Mouse (Mus musculus) liver, embryonic 11.5 days (tissue): ENCODE data around the gene Tex33. TPM values are rescaled to one million over a fixed set of nuclear protein-coding genes. Genes with fewer than 3 reads are reported as not detected.
"Not testable (repeated sequence)": the region's sequence is repeated elsewhere in the genome, so short reads cannot be mapped to it uniquely, and the experiment has no call there.

ENCODE experiments used
- ATAC-seq: fragments of 200-750 bp; cut with Nextera tagmentation; replicated peaks from 2 replicates; pipeline ENCODE4 v1.8.0; 2017; ENCODE audit warnings: moderate number of reproducible peaks, mild to moderate bottlenecking, moderate TSS enrichment, moderate library complexity; ENCODE audit not compliant: low FRiP score
- DNase-seq: peaks from one replicate; pipeline ENCODE4 v3.0.0-alpha.2; 2017; ENCODE audit warnings: low spot score
- H3K27ac ChIP-seq: fragments of 300-500 bp; sonication (generic); 2 replicates; pipeline ENCODE4 v1.5.1; 2014; ENCODE audit warnings: mild to moderate bottlenecking, low read depth, low read length, control low read depth
- H3K27me3 ChIP-seq: fragments of 300-500 bp; sonication (generic); replicated peaks from 2 replicates; pipeline ENCODE4 v1.6.1; 2014; ENCODE audit warnings: low read length, mixed read lengths; ENCODE audit not compliant: control insufficient read depth, insufficient read depth
- H3K36me3 ChIP-seq: fragments of 300-500 bp; sonication (generic); 2 replicates; pipeline ENCODE4 v1.6.1; 2014; ENCODE audit warnings: mild to moderate bottlenecking, low read length, moderate library complexity, mixed read lengths; ENCODE audit not compliant: control insufficient read depth, insufficient read depth
- H3K4me1 ChIP-seq: fragments of 300-500 bp; sonication (generic); replicated peaks from 2 replicates; pipeline ENCODE4 v1.6.1; 2014; ENCODE audit warnings: low read length, mixed read lengths; ENCODE audit not compliant: control insufficient read depth, insufficient read depth
- H3K4me2 ChIP-seq: fragments of 300-500 bp; sonication (generic); 2 replicates; pipeline ENCODE4 v1.6.1; 2014; ENCODE audit warnings: mild to moderate bottlenecking, control low read depth, moderate library complexity
- H3K4me3 ChIP-seq: fragments of 300-500 bp; sonication (generic); 2 replicates; pipeline ENCODE4 v1.5.1; 2014; ENCODE audit warnings: low read depth, low read length, control low read depth
- H3K9ac ChIP-seq: fragments of 300-500 bp; sonication (generic); 2 replicates; pipeline ENCODE4 v1.6.1; 2014; ENCODE audit warnings: low read depth, low read length, control low read depth
- H3K9me3 ChIP-seq: fragments of 300-500 bp; sonication (generic); 2 replicates; pipeline ENCODE4 v1.6.1; 2016; ENCODE audit warnings: low read length, inconsistent platforms, mixed read lengths; ENCODE audit not compliant: control insufficient read depth
- WGBS: fragments of 180-500 bp; shearing (Covaris S2); extraction: QIAGEN DNeasy Blood & Tissue Kit; methylation state at CpG from one replicate; pipeline ENCODE4 v1.1.7; 2014; 5-methylcytosine and 5-hydroxymethylcytosine counted together
- microRNA-seq: library from miRNA; unstranded; fragments of <30 nt; microRNA quantifications from one replicate; pipeline ENCODE4, GENCODE M21; 2017; ENCODE audit warnings: borderline number of aligned reads
- polyA plus RNA-seq: library from polyadenylated mRNA; unstranded; fragments of >200 nt; fragmentation: Nextera tagmentation; extraction: Ambion mirVana; gene quantifications from 2 replicates; pipeline ENCODE4 v1.2.1, GENCODE M21; 2014

The Tex33 gene
- polyA plus RNA-seq, 1 experiment from 2014 or later: not detected

- Histone ChIP-seq H3K27ac (no peak overlapping the region), H3K4me1 (no peaks in the 10 kb centered on the region; the same call in 1 of the 2 replicates), H3K9me3 (no peaks in the 10 kb centered on the region), H3K36me3 (no peaks in the 10 kb centered on the region), H3K27me3 (no peaks in the 10 kb centered on the region; the same call in 1 of the 2 replicates), H3K4me3 (no peak overlapping the region), H3K4me2 (no peak overlapping the region), H3K9ac (no peak overlapping the region)
- DNase-seq (no peak), ATAC-seq (no peak)
- WGBS: 60% methylated on average over 5 of the region's 5 CpGs
Measured at GRCm38 (mm10) chr15:78331523-78332340, 64.0 kb downstream of the Tex33 start.

GRCm38 (mm10) chr15:78330706-78331105, 65.0 kb downstream of the Tex33 start:
- Histone ChIP-seq H3K4me1 (no peaks in the 10 kb centered on the region; the same call in 1 of the 2 replicates), H3K4me3 (no peak overlapping the region), H3K36me3 (no peaks in the 10 kb centered on the region), H3K9ac (no peak overlapping the region), H3K4me2 (no peak overlapping the region), H3K9me3 (no peaks in the 10 kb centered on the region), H3K27me3 (no peaks in the 10 kb centered on the region; the same call in 1 of the 2 replicates), H3K27ac (no peak overlapping the region)
- no peak for ATAC-seq
- 84% methylated on average over 4 of the region's 4 CpGs for WGBS
- no peak for DNase-seq

DNA sequence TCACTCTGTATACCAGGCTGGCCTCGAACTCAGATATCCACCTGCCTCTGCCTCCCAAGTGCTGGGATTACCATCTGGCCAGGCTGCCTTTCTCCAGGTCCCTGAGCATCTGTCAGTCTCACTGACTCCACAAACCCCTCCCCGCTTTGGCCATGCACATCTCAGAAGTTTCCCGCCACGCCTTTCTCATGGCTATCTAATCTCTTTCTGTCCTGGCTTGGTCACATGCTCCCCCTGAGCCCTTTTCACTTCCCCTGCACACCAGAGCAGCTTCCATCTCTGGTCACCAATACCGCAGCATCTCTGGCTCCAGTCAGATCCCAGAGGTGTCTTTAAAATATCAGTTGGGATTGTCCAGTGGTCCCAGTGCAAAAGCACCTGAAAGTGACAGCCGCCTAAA, 65.7 kb downstream of the Tex33 start:
- not testable (repeated sequence) for H3K4me1 ChIP-seq, H3K4me2 ChIP-seq, H3K36me3 ChIP-seq, H3K27ac ChIP-seq, H3K9ac ChIP-seq, H3K9me3 ChIP-seq, DNase-seq, H3K4me3 ChIP-seq, ATAC-seq, H3K27me3 ChIP-seq
- 46% methylated on average over 6 of the region's 6 CpGs for WGBS

DNA sequence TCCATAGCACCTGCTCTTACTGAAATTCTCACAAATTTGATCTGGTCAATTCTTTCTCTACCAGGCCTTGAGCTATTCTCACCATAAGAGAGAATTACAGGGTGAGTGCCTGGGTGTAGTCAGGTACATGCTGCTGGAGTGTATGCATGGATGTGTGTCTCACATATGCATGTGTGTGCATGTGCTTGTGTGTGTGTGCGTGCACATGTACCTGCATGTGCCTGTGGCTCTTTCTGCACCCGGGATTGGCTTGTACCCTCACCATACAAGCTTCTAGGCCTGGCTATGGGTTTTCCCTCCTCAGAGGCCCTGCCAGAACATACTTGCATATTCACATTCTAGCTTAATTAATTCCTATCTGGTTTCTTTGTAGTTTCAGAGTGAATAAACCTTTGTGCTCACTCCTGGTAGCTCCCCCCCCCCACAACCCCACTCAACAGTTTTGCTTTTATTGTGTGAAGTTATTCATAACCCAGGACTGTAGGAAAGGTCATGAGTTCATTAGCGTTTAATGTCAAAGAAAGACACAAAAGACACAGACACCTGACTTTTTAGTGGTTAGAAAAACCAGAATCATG, 67.1 kb downstream of the Tex33 start:
- Histone ChIP-seq H3K27me3 (no peaks in the 10 kb centered on the region; the same call in 1 of the 2 replicates), H3K27ac (no peak overlapping the region), H3K4me1 (peaks cover 3% of the 10 kb centered on the region), H3K4me3 (no peak overlapping the region), H3K9ac (no peak overlapping the region), H3K36me3 (no peaks in the 10 kb centered on the region), H3K9me3 (no peaks in the 10 kb centered on the region), H3K4me2 (no peak overlapping the region)
- WGBS: 87% methylated on average over 3 of the region's 3 CpGs
- ATAC-seq (no peak), DNase-seq (no peak)

Small RNA genes lying within 50 kb of the gene (microRNA-seq; reads per million reads assigned to microRNA genes)
- gene Mir7676-2: not detected

Other genes starting within 250 kb of the Tex33 start
- 57.8 and 60.5 TPM in 2 replicates for gene Ift27, start 221.8 kb downstream of the Tex33 start, polyA plus RNA-seq
- not detected in 2 replicates for gene Pvalb, start 189.5 kb downstream of the Tex33 start, polyA plus RNA-seq
- 18.8 and 19.8 TPM in 2 replicates for gene Ncf4, start 151.1 kb downstream of the Tex33 start, polyA plus RNA-seq
- gene Csf2rb2, start 90.2 kb downstream of the Tex33 start, polyA plus RNA-seq: 1.5 and 1.8 TPM in 2 replicates
- gene Csf2rb, start 70.2 kb downstream of the Tex33 start, polyA plus RNA-seq: 7.7 and 9.5 TPM in 2 replicates
- 95.3 and 98.9 TPM in 2 replicates for gene Tst, start 10.0 kb upstream of the Tex33 start, polyA plus RNA-seq
- 5.1 TPM in 2 replicates for gene Mpst, start 10.5 kb upstream of the Tex33 start, polyA plus RNA-seq
- gene Kctd17, start 32.7 kb upstream of the Tex33 start, polyA plus RNA-seq: 17.1 and 19.2 TPM in 2 replicates
- gene Tmprss6, start 72.7 kb upstream of the Tex33 start, polyA plus RNA-seq: 7.0 and 7.9 TPM in 2 replicates
- gene Il2rb, start 99.4 kb upstream of the Tex33 start, polyA plus RNA-seq: 0.07 and 0.31 TPM in 2 replicates
- gene C1qtnf6, start 135.5 kb upstream of the Tex33 start, polyA plus RNA-seq: 11.4 and 14.0 TPM in 2 replicates
- not detected in 2 replicates for gene Sstr3, start 148.8 kb upstream of the Tex33 start, polyA plus RNA-seq
- gene Rac2, start 176.9 kb upstream of the Tex33 start, polyA plus RNA-seq: 124 and 126 TPM in 2 replicates
- gene Cyth4, start 201.1 kb upstream of the Tex33 start, polyA plus RNA-seq: 7.8 and 9.5 TPM in 2 replicates